Mouse (Mus musculus) T-helper 2 cell (primary cell): ENCODE measurements around the gene Zfp423.

Experiments used
- in situ Hi-C: fragments of 300-600 bp; cut with MboI, MseI; formaldehyde crosslinking; loops from one replicate; pipeline ENCODE4 v1.15.1; 2025; ENCODE audit warnings: high pct_unique_total_duplicates

Gene Zfp423

GRCm38 (mm10) chr8:87837266-87837665 is 122.1 kb downstream of the Zfp423 start:
- in situ Hi-C loops = no loop called here

- in situ Hi-C loops = no loop called here
Measured at GRCm38 (mm10) chr8:87836866-87837265, 122.5 kb downstream of the Zfp423 start.

- in situ Hi-C loops = no loop called here
Measured at GRCm38 (mm10) chr8:87835924-87836323, 123.5 kb downstream of the Zfp423 start.

GRCm38 (mm10) chr8:87835411-87835821 is 124.0 kb downstream of the Zfp423 start:
- in situ Hi-C loops = no loop called here

- in situ Hi-C loops = no loop called here
Measured at GRCm38 (mm10) chr8:87834656-87835055, 124.7 kb downstream of the Zfp423 start.

- in situ Hi-C loops = no loop called here
Measured at GRCm38 (mm10) chr8:87833841-87834620, 125.4 kb downstream of the Zfp423 start.

- in situ Hi-C loops = no loop called here
Measured at GRCm38 (mm10) chr8:87833339-87833738, 126.1 kb downstream of the Zfp423 start.

- in situ Hi-C loops = no loop called here
Measured at GRCm38 (mm10) chr8:87832381-87833325, 126.7 kb downstream of the Zfp423 start.

GRCm38 (mm10) chr8:87831567-87831966 is 127.8 kb downstream of the Zfp423 start:
- in situ Hi-C loops = no loop called here

GRCm38 (mm10) chr8:87831116-87831515 is 128.3 kb downstream of the Zfp423 start:
- in situ Hi-C loops = no loop called here

- in situ Hi-C loops = no loop called here
Measured at GRCm38 (mm10) chr8:87830200-87830599, 129.2 kb downstream of the Zfp423 start.

GRCm38 (mm10) chr8:87826013-87826660 is 133.3 kb downstream of the Zfp423 start:
- in situ Hi-C loops = no loop called here

GRCm38 (mm10) chr8:87823172-87823571 is 136.2 kb downstream of the Zfp423 start:
- in situ Hi-C loops = loop anchor here (5.0 kb wide), 1 partner anchor 71 kb away; no protein-coding TSS in a partner anchor

- in situ Hi-C loops = loop anchor here (5.0 kb wide), 1 partner anchor 70 kb away; no protein-coding TSS in a partner anchor
Measured at GRCm38 (mm10) chr8:87822690-87823089, 136.7 kb downstream of the Zfp423 start.

GRCm38 (mm10) chr8:87822175-87822574 is 137.2 kb downstream of the Zfp423 start:
- in situ Hi-C loops = loop anchor here (5.0 kb wide), 1 partner anchor 70 kb away; no protein-coding TSS in a partner anchor

GRCm38 (mm10) chr8:87821655-87822054 is 137.7 kb downstream of the Zfp423 start:
- in situ Hi-C loops = loop anchor here (5.0 kb wide), 1 partner anchor 69 kb away; no protein-coding TSS in a partner anchor

GRCm38 (mm10) chr8:87819263-87819662 is 140.1 kb downstream of the Zfp423 start:
- in situ Hi-C loops = no loop called here

- in situ Hi-C loops = no loop called here
Measured at GRCm38 (mm10) chr8:87818506-87818905, 140.9 kb downstream of the Zfp423 start.

GRCm38 (mm10) chr8:87816141-87816540 is 143.3 kb downstream of the Zfp423 start:
- in situ Hi-C loops = no loop called here

GRCm38 (mm10) chr8:87812661-87813060 is 146.7 kb downstream of the Zfp423 start:
- in situ Hi-C loops = no loop called here

- in situ Hi-C loops = no loop called here
Measured at GRCm38 (mm10) chr8:87812069-87812449, 147.3 kb downstream of the Zfp423 start.
